Mouse (Mus musculus): Measurements from ENCODE around the gene Rcsd1.

Rcsd1 gene

GRCm38 (mm10) chr1:165609495-165610320 lies 99.8 kb downstream of the Rcsd1 start:
- in situ Hi-C loops (cut with MboI; ENCODE audit: unreplicated experiment in 2 of 2), result no loop called here

DNA sequence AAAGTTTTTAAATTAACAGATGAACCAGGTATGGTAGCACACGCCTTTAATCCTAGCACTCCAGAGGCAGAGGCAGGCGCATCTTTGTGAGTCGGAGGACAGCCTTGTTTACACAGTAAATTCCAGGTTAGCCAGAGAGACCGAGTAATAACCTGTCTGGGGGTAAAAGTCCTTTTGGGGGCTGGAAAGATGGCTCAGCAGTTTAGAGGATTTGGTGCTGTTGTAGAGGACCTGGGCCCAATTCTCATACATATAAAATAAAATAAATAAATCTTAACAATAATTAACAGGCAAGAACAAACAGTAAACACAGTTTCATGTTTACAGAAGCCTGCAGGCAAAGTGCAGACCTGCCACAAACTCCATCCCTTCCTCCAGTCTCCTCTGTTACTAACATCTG lies 100.7 kb downstream of the Rcsd1 start:
- in situ Hi-C loops (cut with MboI; ENCODE audit: unreplicated experiment in 2 of 2), result no loop called here

GRCm38 (mm10) chr1:165605774-165606173 lies 103.8 kb downstream of the Rcsd1 start:
- in situ Hi-C loops (cut with MboI; ENCODE audit: unreplicated experiment in 2 of 2), result no loop called here

- in situ Hi-C loops (cut with MboI; ENCODE audit: unreplicated experiment in 2 of 2), result no loop called here
Observed at GRCm38 (mm10) chr1:165605108-165605507, 104.4 kb downstream of the Rcsd1 start.

- in situ Hi-C loops (cut with MboI; ENCODE audit: unreplicated experiment in 2 of 2), result no loop called here
Observed at GRCm38 (mm10) chr1:165604203-165604602, 105.4 kb downstream of the Rcsd1 start.

DNA sequence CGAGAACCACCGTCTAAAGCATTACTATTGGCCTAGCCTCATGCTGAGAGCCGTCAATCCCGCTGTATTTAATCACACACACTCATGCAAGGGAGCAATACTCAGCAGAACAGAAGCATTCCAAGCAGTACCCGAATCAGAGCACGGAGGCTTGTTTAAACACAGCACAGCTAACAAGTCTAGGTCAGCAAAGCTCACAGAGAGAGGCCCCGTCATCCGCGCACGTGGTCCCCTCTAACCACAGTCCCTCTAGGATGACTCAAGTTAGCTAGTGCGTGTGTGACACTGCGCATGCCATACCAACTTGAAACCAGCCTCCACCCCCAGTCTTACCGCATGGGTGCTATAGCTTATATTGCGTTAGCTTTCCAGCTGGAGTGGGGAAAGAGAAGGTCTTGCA lies 106.3 kb downstream of the Rcsd1 start:
- in situ Hi-C loops (cut with MboI; ENCODE audit: unreplicated experiment in 2 of 2), result no loop called here

DNA sequence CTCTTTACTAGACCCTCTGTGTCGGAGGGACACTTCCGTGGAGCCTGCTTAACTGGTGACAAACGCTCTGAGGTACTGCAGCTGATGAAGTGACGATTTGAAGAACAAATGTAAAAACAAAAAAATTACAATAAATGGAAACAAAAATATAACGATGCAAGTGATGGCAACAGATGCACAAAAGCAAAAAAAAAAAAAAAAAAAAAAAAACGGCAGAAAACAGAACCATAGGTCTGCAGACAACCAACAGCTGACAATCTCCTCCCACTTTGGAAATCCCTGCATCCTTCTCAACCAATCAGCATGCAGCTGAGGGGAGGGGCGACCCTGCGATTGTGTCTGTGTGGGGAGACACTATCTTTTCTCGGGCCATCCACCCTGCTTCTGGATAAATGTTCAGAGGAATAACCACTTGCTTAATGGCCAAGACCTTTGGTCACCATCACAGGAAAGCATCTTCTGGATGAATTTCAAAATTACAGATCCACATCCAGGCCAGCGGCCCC lies 107.7 kb downstream of the Rcsd1 start:
- in situ Hi-C loops (cut with MboI; ENCODE audit: unreplicated experiment in 2 of 2), result no loop called here
